Mouse (Mus musculus) stomach, postnatal 0 days (tissue): ENCODE data around the gene Grik1.

Experiments used
- CTCF ChIP-seq: IDR thresholded peaks from 2 replicates; pipeline ENCODE4 v1.5.1; 2016; ENCODE audit warnings: antibody characterized with exemption, low read depth, mild to moderate bottlenecking, moderate library complexity
- EP300 ChIP-seq: optimal IDR thresholded peaks from 2 replicates; pipeline ENCODE3; 2016; ENCODE audit warnings: antibody characterized with exemption

DNA sequence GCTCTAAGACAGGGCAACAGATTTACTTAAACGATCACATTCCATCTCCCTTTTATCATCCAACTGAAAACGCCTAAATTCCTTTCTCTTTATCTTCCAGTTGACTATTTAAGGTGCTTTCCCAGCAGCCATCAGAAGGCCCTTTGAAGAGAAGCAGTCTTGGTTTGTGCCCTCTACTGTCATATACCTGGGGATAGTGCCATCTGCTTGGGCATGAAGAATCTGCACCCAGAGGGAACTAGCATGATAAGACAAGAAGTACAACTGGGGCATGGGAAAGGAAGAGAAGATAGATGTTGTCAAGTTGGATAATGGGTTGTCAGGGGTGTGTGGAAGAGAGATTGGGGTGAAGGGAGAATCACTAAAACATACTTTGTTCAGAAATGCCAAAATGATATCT lies 157.1 kb downstream of the Grik1 start:
- TF ChIP-seq CTCF (no peak), EP300 (no peak)
